Mouse (Mus musculus) bone marrow macrophage, adult 2 months (primary cell): ENCODE results near the gene Evi5. TPM values are rescaled to one million over a fixed set of nuclear protein-coding genes. Genes with fewer than 3 reads are reported as not detected.

Experiments
- H3K27ac ChIP-seq: 2 replicates; pipeline ENCODE4 v1.5.1; 2012; ENCODE audit warnings: low read depth, low read length; ENCODE audit not compliant: insufficient read depth
- H3K4me1 ChIP-seq: 2 replicates; pipeline ENCODE4 v1.6.1; 2012; ENCODE audit warnings: low read length; ENCODE audit not compliant: control insufficient read depth, insufficient read depth
- H3K4me3 ChIP-seq: 2 replicates; pipeline ENCODE4 v1.5.1; 2012; ENCODE audit warnings: mild to moderate bottlenecking, low read length, moderate library complexity; ENCODE audit not compliant: insufficient read depth
- CTCF ChIP-seq: IDR thresholded peaks from 2 replicates; pipeline ENCODE4 v1.5.1; 2012; ENCODE audit warnings: low read depth, mild to moderate bottlenecking, low read length, moderate library complexity
- POLR2A ChIP-seq: IDR thresholded peaks from 2 replicates; pipeline ENCODE4 v1.6.1; 2012; ENCODE audit warnings: mild to moderate bottlenecking, low read depth, low read length, borderline replicate concordance
- polyA plus RNA-seq: library from polyadenylated mRNA; stranded (reverse); fragments of >200 nt; gene quantifications from 2 replicates; pipeline ENCODE4 v1.2.4, GENCODE M21; 2012; ENCODE audit not compliant: missing spikeins, insufficient read depth, insufficient read length

Evi5 gene
- polyA plus RNA-seq, 1 experiment = 30.7 TPM

DNA sequence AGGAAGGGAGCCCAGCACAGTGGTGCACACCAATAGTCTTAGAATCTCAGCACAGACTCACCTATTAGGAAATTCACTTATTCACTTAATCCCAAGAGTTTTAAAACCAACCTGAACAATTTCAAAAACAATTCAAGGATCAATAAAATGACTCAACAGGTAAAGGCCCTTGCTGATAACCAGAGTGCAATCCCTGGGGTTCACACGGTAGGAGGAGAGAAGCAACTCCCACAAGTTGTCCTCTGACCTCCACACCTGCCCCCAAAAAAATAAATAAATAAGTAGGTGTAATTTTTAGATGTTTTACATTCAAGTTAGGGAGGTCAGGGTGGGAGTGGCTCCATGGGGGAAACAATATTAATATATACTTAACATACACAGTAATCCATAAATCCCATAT is 52.4 kb downstream of the Evi5 start:
- Histone ChIP-seq H3K27ac (no peak overlapping the region), H3K4me3 (no peak overlapping the region), H3K4me1 (peaks cover 5% of the 10 kb centered on the region; the same call in 1 of the 2 replicates)
- TF ChIP-seq POLR2A = no peak
- no peak for TF ChIP-seq CTCF

DNA sequence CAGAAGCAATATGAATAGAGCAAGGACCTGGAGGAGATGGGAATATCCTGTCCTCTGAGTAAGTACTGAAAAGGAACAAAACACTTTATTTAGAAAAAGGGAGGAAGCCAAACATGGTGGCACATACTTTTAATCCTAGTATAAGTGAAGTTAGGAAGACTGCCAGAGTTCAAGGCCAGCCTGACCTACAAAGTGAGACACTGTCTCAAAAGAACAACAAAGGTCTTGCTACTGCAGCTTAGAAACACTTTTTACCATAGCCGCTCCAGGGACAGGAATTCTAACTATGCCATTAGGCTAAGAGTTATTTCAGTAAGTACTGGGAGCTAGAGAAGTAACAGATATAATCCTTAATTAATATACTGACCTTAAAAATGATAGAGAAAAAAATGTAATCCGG is 60.3 kb downstream of the Evi5 start:
- no peaks in the 10 kb centered on the region for H3K4me1 ChIP-seq
- no peak overlapping the region for H3K27ac ChIP-seq
- TF ChIP-seq POLR2A (no peak), CTCF (no peak)
- H3K4me3 ChIP-seq = no peak overlapping the region

DNA sequence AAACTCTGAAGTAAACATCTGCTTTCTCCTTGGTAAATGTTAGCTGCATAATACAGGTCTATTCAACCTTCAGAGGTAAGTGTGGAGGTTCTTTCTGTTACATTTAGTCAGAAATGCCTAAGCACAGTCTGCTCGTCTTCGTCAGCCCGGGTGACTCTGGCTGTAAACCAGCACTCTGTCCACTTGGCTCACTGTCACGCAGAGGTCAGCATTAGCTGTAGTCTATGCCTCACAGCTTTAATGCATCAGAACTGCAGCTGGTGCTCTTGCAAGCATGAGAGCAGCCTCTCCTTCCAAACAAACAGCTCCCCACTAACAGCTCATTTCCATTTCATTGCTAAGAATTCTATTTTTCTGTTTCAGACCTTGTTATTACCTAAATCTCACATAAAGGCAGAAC is 67.4 kb downstream of the Evi5 start:
- Histone ChIP-seq H3K27ac (no peak overlapping the region), H3K4me3 (no peak overlapping the region), H3K4me1 (no peaks in the 10 kb centered on the region)
- TF ChIP-seq POLR2A (no peak), CTCF (no peak)

DNA sequence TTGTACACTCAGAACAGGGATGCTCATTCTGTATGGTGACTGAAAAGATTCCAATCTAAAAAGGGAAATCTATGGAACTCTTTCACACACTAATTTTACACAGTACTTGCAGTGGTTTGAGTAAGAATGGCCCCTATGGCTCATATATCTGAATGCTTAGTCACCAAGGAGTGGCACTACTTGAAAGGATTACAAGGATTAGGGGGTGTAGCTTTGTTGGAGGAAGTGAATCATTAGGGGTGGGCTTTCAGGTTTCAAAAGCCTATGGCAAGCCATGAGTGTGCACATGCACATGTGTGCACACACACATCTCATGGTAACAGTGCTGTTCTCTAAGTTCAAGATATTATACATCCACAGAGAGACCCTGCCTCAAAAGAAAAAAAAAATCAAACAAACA is 72.3 kb downstream of the Evi5 start:
- TF ChIP-seq CTCF (no peak), POLR2A (no peak)

DNA sequence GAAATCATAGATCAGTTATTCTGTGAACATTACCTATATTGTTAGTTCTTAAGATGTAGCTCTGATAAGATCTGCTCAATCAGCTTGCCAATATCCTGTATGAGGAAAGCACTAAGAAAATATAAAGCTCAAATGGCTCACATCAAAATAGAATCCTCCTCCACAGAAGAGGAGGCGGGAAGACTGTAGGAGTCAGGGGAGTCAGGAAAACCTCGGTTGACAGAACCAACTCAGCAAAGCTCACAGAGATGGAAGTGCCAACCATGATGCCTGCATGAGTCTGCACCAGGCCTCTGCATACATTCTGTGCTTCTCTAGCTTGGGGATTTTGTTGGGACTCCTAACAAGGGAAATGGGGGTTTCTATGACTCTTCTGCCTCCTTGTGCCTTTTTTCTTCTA is 73.7 kb downstream of the Evi5 start:
- H3K4me3 ChIP-seq = no peak overlapping the region
- TF ChIP-seq CTCF = no peak
- TF ChIP-seq POLR2A = no peak
- no peak overlapping the region for H3K27ac ChIP-seq
- no peaks in the 10 kb centered on the region for H3K4me1 ChIP-seq

More for the DNA sequence above, 72.3 kb downstream of the Evi5 start:
- H3K27ac ChIP-seq = no peak overlapping the region
- no peak overlapping the region for H3K4me3 ChIP-seq
- H3K4me1 ChIP-seq = no peaks in the 10 kb centered on the region

DNA sequence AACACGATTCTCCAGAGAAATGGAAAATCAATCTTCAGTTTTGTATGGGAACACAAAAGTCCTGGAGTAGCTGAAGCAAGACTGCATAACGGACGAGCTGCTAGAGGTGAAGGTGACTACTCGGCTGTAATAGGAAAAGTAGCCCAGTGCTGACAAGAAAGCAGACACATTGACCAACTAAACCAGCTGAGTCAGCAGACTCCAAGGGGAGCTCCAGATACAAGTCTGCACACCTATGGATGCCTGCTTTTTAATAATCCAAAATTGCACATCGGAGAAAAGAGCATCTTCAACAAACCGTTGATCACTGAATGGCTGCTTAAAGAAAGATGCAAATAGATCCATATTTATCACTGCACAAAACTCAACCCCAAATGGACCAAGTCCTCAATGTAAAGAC is 76.6 kb downstream of the Evi5 start:
- TF ChIP-seq POLR2A = no peak
- TF ChIP-seq CTCF = no peak
- no peaks in the 10 kb centered on the region for H3K4me1 ChIP-seq
- H3K27ac ChIP-seq = no peak overlapping the region
- H3K4me3 ChIP-seq = no peak overlapping the region

DNA sequence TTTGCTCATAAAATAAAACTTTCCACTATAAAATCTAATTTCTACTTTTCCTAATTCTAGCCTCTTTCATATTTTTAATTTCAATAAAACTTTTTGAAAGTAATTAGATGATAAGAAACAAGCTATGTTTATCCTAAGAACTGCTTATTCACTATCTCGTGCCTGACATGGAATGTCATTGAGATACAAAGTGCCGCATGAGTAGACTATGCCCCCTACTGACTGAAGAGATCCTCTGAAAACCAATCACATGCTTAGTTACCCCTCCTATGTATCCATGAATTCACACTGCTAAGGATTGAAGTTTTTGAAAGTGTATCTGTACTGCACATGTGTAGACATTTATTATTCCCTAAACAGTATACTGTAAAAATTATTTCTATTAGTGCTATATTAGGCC is 81.0 kb downstream of the Evi5 start:
- Histone ChIP-seq H3K4me3 (no peak overlapping the region), H3K4me1 (no peaks in the 10 kb centered on the region), H3K27ac (no peak overlapping the region)
- no peak for TF ChIP-seq POLR2A
- TF ChIP-seq CTCF = no peak

DNA sequence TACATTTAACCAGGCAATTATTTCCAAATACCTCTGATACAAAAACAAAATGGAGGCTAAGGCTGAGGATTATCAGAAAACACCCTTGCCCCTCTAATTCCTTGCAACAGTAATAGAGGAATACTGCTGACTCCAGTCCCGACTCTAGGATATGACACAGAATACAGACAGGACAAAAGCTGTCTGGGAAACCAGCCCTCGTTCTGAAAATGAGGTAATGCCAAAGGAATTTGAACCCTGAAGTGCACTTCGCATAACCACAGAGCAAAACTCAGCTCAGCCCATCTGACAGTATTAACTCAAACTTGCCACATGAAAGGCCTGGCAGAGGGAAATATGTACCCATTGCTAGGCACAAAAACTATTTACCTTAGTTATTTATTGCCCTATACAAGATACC is 81.6 kb downstream of the Evi5 start:
- no peaks in the 10 kb centered on the region for H3K4me1 ChIP-seq
- H3K4me3 ChIP-seq = no peak overlapping the region
- no peak for TF ChIP-seq CTCF
- no peak for TF ChIP-seq POLR2A
- H3K27ac ChIP-seq = no peak overlapping the region

DNA sequence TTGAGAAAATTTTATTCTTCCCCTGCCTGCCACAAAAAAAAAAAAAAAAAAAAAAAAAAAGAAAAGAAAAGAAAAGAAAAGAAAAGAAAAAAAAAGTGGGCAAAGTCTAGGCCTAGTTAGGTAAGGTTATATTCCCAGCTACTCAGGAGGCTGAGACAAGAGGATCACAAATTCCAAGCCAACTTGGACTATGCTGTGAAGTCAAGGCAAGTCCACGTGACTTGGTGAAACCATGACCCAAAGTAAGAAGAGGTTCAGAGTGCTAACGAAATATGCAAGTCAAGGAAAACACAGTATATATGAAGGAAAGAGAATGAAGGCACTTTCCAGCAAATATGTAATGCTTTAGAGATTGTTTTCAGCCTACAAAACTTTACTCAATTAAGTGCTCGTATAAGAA is 82.4 kb downstream of the Evi5 start:
- Histone ChIP-seq H3K27ac (no peak overlapping the region), H3K4me1 (no peaks in the 10 kb centered on the region), H3K4me3 (no peak overlapping the region)
- TF ChIP-seq CTCF (no peak), POLR2A (no peak)

DNA sequence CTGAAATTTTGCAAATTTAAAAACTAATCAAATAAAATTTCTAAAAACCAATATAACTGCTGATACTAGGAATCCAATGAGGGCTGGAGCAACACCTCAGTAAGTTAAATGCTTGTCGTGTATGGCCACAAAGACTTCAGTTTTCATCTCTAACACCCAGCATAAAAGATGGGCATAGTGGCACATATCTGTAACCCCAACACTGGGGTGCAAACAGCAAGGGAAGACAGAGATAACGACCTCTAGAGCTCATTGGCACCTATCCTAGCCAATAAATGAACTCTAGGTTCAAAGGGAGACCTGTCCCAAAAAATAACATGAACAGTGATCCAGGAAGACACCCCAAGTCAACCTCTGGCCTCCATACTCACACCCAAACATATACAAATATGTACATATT is 82.9 kb downstream of the Evi5 start:
- Histone ChIP-seq H3K27ac (no peak overlapping the region), H3K4me3 (no peak overlapping the region), H3K4me1 (no peaks in the 10 kb centered on the region)
- TF ChIP-seq POLR2A = no peak
- no peak for TF ChIP-seq CTCF

DNA sequence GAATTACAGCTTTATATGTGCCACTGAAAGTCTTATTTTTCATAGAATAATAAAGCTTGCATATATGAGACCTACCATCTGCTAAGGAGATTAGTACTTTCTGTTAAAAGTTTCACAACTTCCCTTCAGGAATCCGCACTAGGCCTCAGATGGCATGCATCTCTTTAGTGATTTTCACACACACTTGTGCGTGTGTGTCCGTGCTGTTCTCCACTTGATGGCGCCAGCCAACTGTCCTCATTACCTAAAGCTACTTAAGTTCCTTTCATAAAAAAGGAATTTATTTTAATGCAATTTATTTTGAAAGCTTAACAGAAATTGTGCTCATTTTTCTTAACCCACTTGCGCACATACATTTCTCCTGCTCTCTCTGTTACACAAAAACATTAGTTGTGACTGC is 85.4 kb downstream of the Evi5 start:
- TF ChIP-seq POLR2A = no peak
- TF ChIP-seq CTCF = peak; percentile 61
- Histone ChIP-seq H3K4me3 (no peak overlapping the region), H3K27ac (no peak overlapping the region), H3K4me1 (no peaks in the 10 kb centered on the region)
